Mouse (Mus musculus) erythroblast, embryonic 14.5 days (primary cell): ENCODE data around the gene Polr2a.

Experiments used
- GATA1 ChIP-seq: IDR thresholded peaks from 2 replicates; pipeline ENCODE4 v1.6.1; 2012; ENCODE audit warnings: low read length, inconsistent platforms, mixed read lengths
- TAL1 ChIP-seq: IDR thresholded peaks from 3 replicates; pipeline ENCODE4 v1.6.1; 2012; ENCODE audit warnings: low read length, inconsistent platforms, mixed read lengths

GRCm38 (mm10) chr11:69766126-69766609, 7.7 kb upstream of the Polr2a start:
- no peak for TF ChIP-seq TAL1
- no peak for TF ChIP-seq GATA1
